Mouse (Mus musculus) CH12.LX (cell line): ENCODE data around the gene Pcgf5. TPM values are rescaled to one million over a fixed set of nuclear protein-coding genes. Genes with fewer than 3 reads are reported as not detected.
A peak's percentile ranks its signal among the peaks of the same experiment; 100 is the strongest.

Experiments
- DNase-seq: peaks from one replicate; pipeline ENCODE4 v3.0.0-alpha.2; 2013; ENCODE audit errors: extremely low read depth
- H3K27ac ChIP-seq: 2 replicates; pipeline ENCODE4 v1.5.1; 2012; ENCODE audit warnings: low read depth, mild to moderate bottlenecking, control low read depth, moderate library complexity; ENCODE audit not compliant: insufficient read depth
- H3K27me3 ChIP-seq: replicated peaks from 2 replicates; pipeline ENCODE3; 2012; ENCODE audit warnings: inconsistent platforms
- H3K36me3 ChIP-seq, 2 experiments: replicated peaks in 1 of 2; 2 replicates each; pipeline versions ENCODE3 to v1.6.1; 2012; ENCODE audit warnings: inconsistent platforms in 1 of 2, low read length in 1 of 2, mild to moderate bottlenecking in 1 of 2, mixed read lengths in 1 of 2, moderate library complexity in 1 of 2; ENCODE audit not compliant: control insufficient read depth in 1 of 2, insufficient read depth in 1 of 2
- H3K4me1 ChIP-seq, 2 experiments: 2 replicates each; pipeline ENCODE4 v1.6.1; 2012; ENCODE audit warnings: inconsistent platforms in 1 of 2, moderate library complexity in 1 of 2; ENCODE audit not compliant: insufficient read depth in 2 of 2, control insufficient read depth in 1 of 2
- H3K4me2 ChIP-seq: 2 replicates; pipeline ENCODE4 v1.6.1; 2012; ENCODE audit warnings: low read depth, mild to moderate bottlenecking, control low read depth; ENCODE audit not compliant: poor library complexity, insufficient read depth, severe bottlenecking
- H3K4me3 ChIP-seq, 3 experiments: fragments of 150-350 bp in 1 of 3; sonication (generic) in 1 of 3; replicated peaks in 1 of 3; 2 replicates each; pipeline versions ENCODE3 to v1.5.1; 2011 to 2012; ENCODE audit warnings: low read depth in 2 of 3, low read length in 2 of 3, mild to moderate bottlenecking in 2 of 3, moderate library complexity in 2 of 3, control low read depth in 1 of 3, improper control_type of control experiment in 1 of 3, inconsistent platforms in 1 of 3, mixed read lengths in 1 of 3; ENCODE audit not compliant: poor library complexity in 1 of 3
- H3K79me2 ChIP-seq: replicated peaks from 2 replicates; pipeline ENCODE4 v1.6.1; 2012; ENCODE audit warnings: mild to moderate bottlenecking, moderate library complexity; ENCODE audit not compliant: control insufficient read depth, poor library complexity, insufficient read depth, severe bottlenecking; ENCODE audit errors: extremely low read depth
- H3K9ac ChIP-seq: 2 replicates; pipeline ENCODE4 v1.6.1; 2012; ENCODE audit warnings: low read depth, mild to moderate bottlenecking, control low read depth, moderate library complexity; ENCODE audit not compliant: insufficient read depth
- H3K9me3 ChIP-seq: replicated peaks from 2 replicates; pipeline ENCODE3; 2012; ENCODE audit warnings: low read length, inconsistent platforms, mixed read lengths
- BHLHE40 ChIP-seq: IDR thresholded peaks from 2 replicates; pipeline ENCODE4 v1.6.1; 2011; ENCODE audit warnings: mild to moderate bottlenecking, low read depth, low read length, improper control_type of control experiment
- CHD1 ChIP-seq: IDR thresholded peaks from 2 replicates; pipeline ENCODE4 v1.6.1; 2012; ENCODE audit warnings: low read depth, low read length, improper control_type of control experiment, inconsistent platforms
- CHD2 ChIP-seq: IDR thresholded peaks from 2 replicates; pipeline ENCODE4 v1.6.1; 2011; ENCODE audit warnings: low read length, improper control_type of control experiment
- CTCF ChIP-seq, 2 experiments: IDR thresholded peaks in 1 of 2; conservative IDR thresholded peaks in 1 of 2; 2 replicates each; pipeline ENCODE4 v1.5.1; 2011 to 2012; ENCODE audit warnings: low read depth in 2 of 2, low read length in 2 of 2, improper control_type of control experiment in 1 of 2, inconsistent platforms in 1 of 2, mild to moderate bottlenecking in 1 of 2, moderate library complexity in 1 of 2
- ELF1 ChIP-seq: IDR thresholded peaks from 2 replicates; pipeline ENCODE4 v1.6.1; 2014; ENCODE audit warnings: low read depth, mild to moderate bottlenecking, inconsistent platforms, low read length, improper control_type of control experiment
- EP300 ChIP-seq: IDR thresholded peaks from 2 replicates; pipeline ENCODE4 v1.6.1; 2011; ENCODE audit warnings: low read length, improper control_type of control experiment
- GABPA ChIP-seq: IDR thresholded peaks from 2 replicates; pipeline ENCODE4 v1.6.1; 2012; ENCODE audit warnings: low read depth, low read length, improper control_type of control experiment, inconsistent platforms; ENCODE audit not compliant: insufficient replicate concordance
- IRF4 ChIP-seq: IDR thresholded peaks from 2 replicates; pipeline ENCODE4 v1.6.1; 2014; ENCODE audit warnings: low read depth, mild to moderate bottlenecking, inconsistent platforms, low read length, improper control_type of control experiment
- JUND ChIP-seq: conservative IDR thresholded peaks from 2 replicates; pipeline ENCODE4 v1.6.1; 2011; ENCODE audit warnings: low read depth, low read length, improper control_type of control experiment
- MAX ChIP-seq: IDR thresholded peaks from 2 replicates; pipeline ENCODE4 v1.6.1; 2011; ENCODE audit warnings: low read length, improper control_type of control experiment
- MXI1 ChIP-seq: IDR thresholded peaks from 2 replicates; pipeline ENCODE4 v1.6.1; 2011; ENCODE audit warnings: mild to moderate bottlenecking, low read depth, low read length, improper control_type of control experiment
- NRF1 ChIP-seq: IDR thresholded peaks from 2 replicates; pipeline ENCODE4 v1.6.1; 2014; ENCODE audit warnings: low read depth, mild to moderate bottlenecking, inconsistent platforms, low read length, improper control_type of control experiment, moderate library complexity
- PAX5 ChIP-seq: IDR thresholded peaks from 2 replicates; pipeline ENCODE4 v1.6.1; 2012; ENCODE audit warnings: low read length, inconsistent platforms, mixed read lengths
- POLR2A ChIP-seq: IDR thresholded peaks from 2 replicates; pipeline ENCODE4 v1.6.1; 2011; ENCODE audit warnings: low read depth, mild to moderate bottlenecking, improper control_type of control experiment, low read length
- POLR2AphosphoS2 ChIP-seq: IDR thresholded peaks from 2 replicates; pipeline ENCODE4 v1.6.1; 2011; ENCODE audit warnings: low read depth, low read length, improper control_type of control experiment
- RCOR1 ChIP-seq: conservative IDR thresholded peaks from 2 replicates; pipeline ENCODE4 v1.6.1; 2012; ENCODE audit warnings: low read depth, mild to moderate bottlenecking, inconsistent platforms, low read length, improper control_type of control experiment
- SMC3 ChIP-seq: IDR thresholded peaks from 2 replicates; pipeline ENCODE4 v1.6.1; 2011; ENCODE audit warnings: low read depth, low read length, improper control_type of control experiment
- TCF12 ChIP-seq: IDR thresholded peaks from 2 replicates; pipeline ENCODE4 v1.6.1; 2014; ENCODE audit warnings: low read depth, mild to moderate bottlenecking, inconsistent platforms, low read length, improper control_type of control experiment
- USF1 ChIP-seq: IDR thresholded peaks from 2 replicates; pipeline ENCODE4 v1.6.1; 2014; ENCODE audit warnings: low read depth, mild to moderate bottlenecking, inconsistent platforms, low read length, improper control_type of control experiment
- ZMIZ1 ChIP-seq: IDR thresholded peaks from 2 replicates; pipeline ENCODE4 v1.6.1; 2012; ENCODE audit warnings: low read depth, mild to moderate bottlenecking, inconsistent platforms, low read length, improper control_type of control experiment
- dilution Hi-C: fragments of 300-500 bp; cut with MboI; formaldehyde crosslinking; loops from 2 replicates; pipeline ENCODE4 v1.14.3; 2020; ENCODE audit warnings: low sequenced_read_pairs; ENCODE audit not compliant: extremely low pct_unique_long_range_greater_than_20kb, extremely low pct_ligation_motif_present
- in situ Hi-C: fragments of 300-500 bp; cut with MboI; formaldehyde crosslinking; loops from 3 replicates; pipeline ENCODE4 v1.14.3; 2019; ENCODE audit warnings: low sequenced_read_pairs, low pct_ligation_motif_present, low pct_unique_long_range_greater_than_20kb, mixed read lengths
- polyA plus RNA-seq: library from polyadenylated mRNA; unstranded; fragments of >175 nt; gene quantifications from 2 replicates; pipeline ENCODE4 v1.2.1, GENCODE M21; 2012; ENCODE audit warnings: low read depth; ENCODE audit not compliant: insufficient read length
- total RNA-seq, 2 experiments: library from RNA; depleted of rRNA; stranded (reverse); fragments of 300-350 nt in 1 of 2; fragments of >200 nt in 1 of 2; gene quantifications; 2 replicates each; pipeline ENCODE4 v1.2.3; 2012 to 2014

Gene Pcgf5
- total and polyA plus RNA-seq, 3 experiments: 17.4 to 28.9 (median 20.6) TPM

DNA sequence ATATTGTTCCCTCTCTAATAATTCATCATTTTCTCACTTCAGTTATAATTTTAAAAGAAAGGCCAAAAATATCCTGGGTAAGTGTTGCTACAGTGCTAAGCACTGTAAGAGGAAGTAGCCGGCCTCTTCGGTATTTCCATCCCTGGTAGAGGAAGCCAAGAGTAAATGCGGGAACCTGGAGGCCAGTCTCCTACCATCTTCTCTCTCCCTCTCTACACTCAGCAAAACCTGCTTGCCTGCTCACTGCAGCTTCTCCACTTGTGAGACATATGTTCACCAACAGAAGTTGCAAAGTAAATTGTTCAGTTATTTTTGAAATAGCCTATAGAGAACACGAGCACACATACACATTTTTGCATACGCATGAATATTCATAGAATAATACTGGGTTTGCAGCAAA, 34.1 kb upstream of the Pcgf5 start:
- H3K4me1 ChIP-seq: peaks cover 2 to 7% of the 10 kb centered on the region in 2 experiments; a peak in 3 of 4 replicates
- no peaks in the 10 kb centered on the region for H3K9me3 ChIP-seq
- no peaks in the 10 kb centered on the region for H3K27me3 ChIP-seq
- TF ChIP-seq BHLHE40 (peak; percentile 44), EP300 (0 out of 2 replicates have a peak, but pooled peaks have one; percentile 28), ELF1 (peak; percentile 31; the same call in 1 of the 2 replicates), GABPA (no peak), RCOR1 (0 out of 2 replicates have a peak, but pooled peaks have one; percentile 38)
- TF ChIP-seq, all 38 proteins: peak for 4
- Histone ChIP-seq H3K9ac (no peak overlapping the region; the same call in 1 of the 2 replicates), H3K4me3 (no peak overlapping the region), H3K79me2 (no peaks in the 10 kb centered on the region), H3K4me2 (peak overlapping the region; percentile 92), H3K27ac (no peak overlapping the region), H3K36me3 (no peaks in the 10 kb centered on the region)
- dilution Hi-C loops (no loop called here), in situ Hi-C loops (no loop called here)
- peak; percentile 24 for DNase-seq

DNA sequence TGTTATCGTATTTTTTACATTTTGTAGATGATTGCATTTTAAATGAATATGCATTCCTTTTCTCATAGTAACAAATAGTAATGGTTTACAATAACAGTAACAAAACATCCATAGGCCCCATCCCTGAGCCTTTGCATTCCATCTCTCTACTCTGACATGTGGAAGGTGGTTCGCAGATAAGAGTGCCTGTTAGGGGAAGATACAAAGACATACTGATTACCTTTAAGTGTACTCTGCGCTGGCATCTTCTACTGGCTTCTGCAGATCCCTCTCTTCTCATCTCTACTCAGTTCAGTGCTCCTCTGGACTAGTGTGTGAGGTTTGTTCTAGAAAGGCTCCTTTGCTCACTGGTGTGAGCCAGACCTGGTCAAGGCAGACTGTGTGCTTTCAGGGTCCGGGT, 28.4 kb upstream of the Pcgf5 start:
- no peaks in the 10 kb centered on the region for H3K79me2 ChIP-seq
- no peak for DNase-seq
- no peak overlapping the region for H3K4me3 ChIP-seq
- no peak overlapping the region for H3K9ac ChIP-seq
- no peaks in the 10 kb centered on the region for H3K9me3 ChIP-seq
- in situ Hi-C loops (no loop called here), dilution Hi-C loops (no loop called here)
- H3K4me1 ChIP-seq: no peaks in the 10 kb centered on the region
- no peak overlapping the region for H3K4me2 ChIP-seq
- no peak for TF ChIP-seq NRF1
- no peak for TF ChIP-seq POLR2A
- no peak for TF ChIP-seq ELF1
- TF ChIP-seq PAX5: no peak
- no peak for TF ChIP-seq EP300
- TF ChIP-seq CTCF (conservative IDR thresholded peaks at IDR 0.05 in 1 of 2, IDR thresholded peaks at IDR 0.05 in 1 of 2; ENCODE audit: low read depth in 2 of 2, low read length in 2 of 2): no peak
- no peak for TF ChIP-seq MAX
- TF ChIP-seq GABPA: no peak
- TF ChIP-seq TCF12: no peak
- no peak for TF ChIP-seq POLR2AphosphoS2
- no peak for TF ChIP-seq USF1
- no peak for TF ChIP-seq ZMIZ1
- TF ChIP-seq JUND: no peak
- TF ChIP-seq SMC3: no peak
- no peak for TF ChIP-seq IRF4
- TF ChIP-seq CHD1: no peak
- TF ChIP-seq MXI1: no peak
- no peak for TF ChIP-seq CHD2
- TF ChIP-seq, all 38 proteins: peak for 0
- Histone ChIP-seq H3K27ac (no peak overlapping the region), H3K36me3 (no peaks in the 10 kb centered on the region), H3K27me3 (no peaks in the 10 kb centered on the region)
